Mouse (Mus musculus) 3T3-L1 (cell line): ENCODE measurements at regions not wholly inside any gene's neighbourhood (a gene's known extent, or its start where the extent isn't known, plus 50 kb on each side); places are given as distances from the start of the nearest gene placed in this dataset.

ENCODE experiments used
- DNase-seq: peaks from one replicate; pipeline ENCODE4 v3.0.0-alpha.2; 2015; ENCODE audit warnings: low read depth, low spot score

GRCm38 (mm10) chr13:83716711-83717171, 212.9 kb downstream of the Mef2c start:
- no peak for DNase-seq

- DNase-seq = no peak
These were observed 213.9 kb downstream of the Mef2c start for GRCm38 (mm10) chr13:83717686-83718210.

DNA sequence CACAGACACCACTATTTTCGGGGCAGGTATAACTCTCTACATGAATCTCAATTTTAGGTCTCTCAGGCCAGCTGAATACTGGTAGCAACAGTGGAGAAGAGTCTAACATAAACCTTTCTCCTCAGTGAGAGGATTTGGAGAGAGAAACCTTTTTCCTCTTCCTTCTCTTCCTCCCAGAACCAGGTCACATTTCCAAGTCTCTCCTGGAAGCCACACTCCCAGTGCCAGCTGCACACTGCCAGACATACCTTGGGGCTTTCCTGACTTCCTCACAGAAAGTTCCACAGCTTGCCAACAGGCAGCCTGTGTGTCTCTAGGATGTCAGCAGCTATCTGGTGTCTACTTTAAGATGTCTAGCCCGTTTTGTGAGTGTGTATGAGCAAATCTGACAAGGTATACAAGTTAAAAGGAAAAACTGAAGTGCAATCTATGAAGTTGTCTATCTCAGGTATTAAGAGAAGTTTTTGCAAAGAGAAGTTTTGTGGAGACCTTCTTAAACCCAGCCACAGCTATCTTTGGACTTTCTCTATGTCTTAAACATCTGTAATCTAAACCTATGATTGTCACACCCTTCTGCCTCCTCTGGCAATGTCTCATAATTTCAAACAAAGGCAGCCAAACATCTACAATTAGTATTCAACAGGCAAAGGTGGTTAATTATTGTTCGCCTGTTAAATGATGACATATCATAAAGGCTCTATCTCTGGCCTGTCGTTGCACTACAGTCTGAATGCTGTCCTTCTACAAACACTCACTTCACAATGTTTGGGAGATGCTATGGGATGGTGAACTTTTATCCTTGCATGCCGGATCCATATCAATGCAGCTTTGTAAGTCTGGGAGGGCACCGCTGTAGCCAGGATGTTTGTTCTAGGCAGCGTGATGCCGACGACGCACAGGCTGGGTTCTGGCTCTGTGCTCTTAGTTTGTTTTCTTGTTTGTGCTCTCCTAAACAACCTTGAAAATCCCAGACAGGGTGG, 214.9 kb downstream of the Mef2c start:
- DNase-seq = no peak

DNA sequence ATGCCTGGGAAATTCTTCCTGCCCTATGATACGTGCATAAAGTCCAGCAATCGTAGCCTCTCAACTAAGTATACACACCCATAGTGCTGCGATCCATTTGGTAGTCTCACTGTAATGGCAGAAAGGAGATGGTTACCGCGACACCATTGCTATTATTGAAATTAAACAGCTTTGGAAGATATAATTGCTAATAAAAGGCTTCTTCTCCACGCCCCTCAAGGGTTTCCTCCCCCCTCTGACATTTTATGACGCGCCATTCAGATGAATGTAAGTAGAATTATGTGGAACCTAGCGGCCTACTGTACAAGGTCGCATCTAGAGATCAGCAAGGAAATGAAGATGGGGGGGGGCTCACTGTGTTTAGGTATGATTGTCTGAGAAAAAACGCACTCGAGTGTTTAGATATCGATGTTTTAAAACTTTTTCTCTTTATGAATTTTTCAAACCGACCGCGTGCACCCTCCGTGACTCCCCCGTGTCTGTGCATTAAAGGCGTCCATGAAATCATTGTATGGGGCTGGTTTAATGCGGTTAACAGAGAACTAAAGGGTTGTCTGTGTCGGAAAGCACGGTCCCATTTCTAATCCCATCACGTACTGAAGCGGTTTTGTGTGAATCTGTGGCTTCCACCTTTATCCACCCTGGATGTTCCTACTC, 215.9 kb downstream of the Mef2c start:
- DNase-seq = no peak

DNA sequence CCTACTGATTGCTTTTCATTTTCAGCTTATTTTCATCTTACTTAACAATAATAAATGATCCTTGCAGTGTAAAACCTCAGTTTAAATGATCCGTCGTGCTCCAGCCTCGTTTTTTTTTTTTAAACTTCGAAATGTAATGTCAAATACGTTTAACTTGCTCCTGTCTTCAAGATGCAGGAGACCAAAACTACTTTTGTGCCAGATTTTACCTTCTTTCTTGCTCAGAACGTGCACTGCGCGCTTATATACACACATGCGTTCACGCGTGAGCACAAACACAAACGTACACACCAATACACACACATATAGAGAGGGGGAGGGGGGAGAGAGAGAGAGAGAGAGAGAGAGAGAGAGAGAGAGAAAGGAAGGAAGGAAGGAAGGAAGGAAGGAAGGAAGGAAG, 216.5 kb downstream of the Mef2c start:
- no peak for DNase-seq

- DNase-seq = no peak
These were observed 217.1 kb downstream of the Mef2c start for GRCm38 (mm10) chr13:83720883-83721371.

DNA sequence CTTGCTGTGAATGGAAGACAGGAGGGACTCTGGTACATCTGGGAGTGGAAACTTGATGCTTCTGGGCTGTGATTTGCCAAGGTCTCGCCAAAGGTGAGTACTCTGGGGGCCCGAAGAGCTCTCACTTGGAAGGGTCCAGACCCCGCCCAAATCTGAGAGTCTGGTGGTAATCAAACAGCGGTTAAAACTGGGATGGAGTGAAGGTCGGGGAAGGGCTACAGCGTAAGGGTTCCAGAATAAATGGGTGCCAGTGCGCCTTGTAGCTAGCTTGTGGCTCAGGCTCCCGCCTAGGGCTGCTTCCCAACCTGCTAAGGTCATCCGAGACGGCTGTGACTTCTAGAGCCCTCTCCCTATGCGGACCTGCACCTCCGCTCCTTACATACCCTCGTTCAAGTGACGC, 217.7 kb downstream of the Mef2c start:
- no peak for DNase-seq

- DNase-seq = no peak
These were observed 218.4 kb downstream of the Mef2c start for GRCm38 (mm10) chr13:83722241-83722640.

GRCm38 (mm10) chr13:83722791-83723190, 219.0 kb downstream of the Mef2c start:
- DNase-seq = no peak

DNA sequence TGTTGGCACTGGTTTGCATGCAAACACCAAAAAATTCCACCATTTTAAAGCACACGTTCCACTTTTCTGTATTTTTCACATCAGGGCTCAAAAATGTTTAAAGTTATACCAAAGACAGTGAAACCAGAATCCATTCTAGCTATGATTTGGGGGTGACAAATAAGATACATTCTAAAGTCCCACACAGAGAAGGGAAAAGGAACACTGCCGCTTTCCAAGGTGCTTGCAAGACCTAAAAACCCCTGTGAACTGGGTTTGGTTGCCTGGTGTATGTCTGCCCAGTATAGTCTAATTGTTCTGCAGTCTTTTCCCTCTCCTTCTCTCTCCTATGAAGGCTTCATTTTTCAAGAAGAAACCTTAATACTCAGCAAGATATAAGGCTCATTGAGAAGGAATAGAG, 219.6 kb downstream of the Mef2c start:
- no peak for DNase-seq

- DNase-seq = no peak
These were observed 220.4 kb downstream of the Mef2c start for GRCm38 (mm10) chr13:83724196-83724595.

DNA sequence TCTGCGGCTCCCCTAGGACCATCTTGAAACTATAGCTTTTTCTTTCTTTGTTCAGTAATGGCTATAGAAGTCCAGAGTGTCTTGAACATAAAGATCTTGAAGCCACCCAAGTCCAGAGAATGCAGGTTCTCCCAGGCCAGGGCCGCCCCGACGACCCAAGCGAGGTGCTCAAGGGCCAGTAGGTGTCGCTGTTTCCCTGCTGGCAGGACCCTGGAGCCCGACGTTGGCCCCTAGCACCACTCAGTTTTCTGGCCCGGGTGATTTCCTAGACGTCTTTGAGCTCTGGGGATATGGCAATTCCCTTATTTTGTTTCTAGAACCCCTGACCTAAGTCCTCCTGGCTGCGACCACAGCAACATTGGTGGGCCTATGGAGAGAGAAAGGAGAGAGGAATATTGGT, 221.2 kb downstream of the Mef2c start:
- no peak for DNase-seq

DNA sequence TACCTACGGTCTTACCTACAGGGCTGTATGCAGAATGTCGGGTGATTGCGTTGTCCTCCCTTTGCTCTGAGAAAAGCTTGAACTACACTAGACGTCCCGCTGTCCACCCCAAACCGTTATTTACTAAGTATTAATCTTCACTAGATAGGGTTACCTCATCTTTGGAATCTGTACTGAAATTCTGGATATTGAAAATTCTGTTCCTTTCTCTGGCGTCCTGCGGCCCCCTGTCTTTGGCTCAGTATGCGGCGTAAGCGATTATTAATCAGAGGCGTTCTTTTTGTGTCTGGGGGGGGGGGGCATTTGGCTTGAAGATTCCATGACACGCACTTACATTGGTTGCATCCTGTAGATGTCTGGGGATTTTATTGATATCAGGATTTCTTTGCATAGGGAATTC, 222.0 kb downstream of the Mef2c start:
- no peak for DNase-seq

GRCm38 (mm10) chr13:83726346-83726975, 222.6 kb downstream of the Mef2c start:
- DNase-seq = no peak

- no peak for DNase-seq
These were observed 223.4 kb downstream of the Mef2c start for GRCm38 (mm10) chr13:83727051-83727765.

- DNase-seq = no peak
These were observed 224.0 kb downstream of the Mef2c start for GRCm38 (mm10) chr13:83727766-83728395.

DNA sequence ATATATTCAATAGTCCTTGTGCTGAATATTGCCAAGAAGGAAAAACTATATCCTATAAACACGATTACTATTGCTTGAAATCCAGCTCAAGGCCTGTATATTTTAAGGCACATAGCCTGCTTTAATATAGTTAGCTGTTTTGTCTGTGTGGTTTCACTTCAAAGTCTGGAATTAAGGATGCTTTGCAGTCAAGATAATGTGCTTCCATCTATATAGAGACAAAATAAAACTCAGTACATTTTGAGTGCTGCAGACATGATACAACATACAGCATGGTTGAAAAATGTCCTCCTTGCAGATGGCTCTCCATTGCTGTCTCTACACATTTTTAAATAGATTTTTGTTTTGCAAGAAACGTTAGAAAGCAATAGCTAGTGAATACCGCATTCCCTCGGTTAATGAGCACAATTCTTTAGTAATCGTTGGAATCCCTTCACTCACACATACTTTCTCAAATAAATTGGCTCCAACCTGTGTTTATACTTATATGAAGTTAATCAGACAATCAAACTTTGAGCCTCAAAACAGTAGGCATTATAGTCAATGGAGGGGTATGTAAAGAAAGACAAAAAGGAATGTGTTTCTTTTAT, 224.7 kb downstream of the Mef2c start:
- DNase-seq = no peak

DNA sequence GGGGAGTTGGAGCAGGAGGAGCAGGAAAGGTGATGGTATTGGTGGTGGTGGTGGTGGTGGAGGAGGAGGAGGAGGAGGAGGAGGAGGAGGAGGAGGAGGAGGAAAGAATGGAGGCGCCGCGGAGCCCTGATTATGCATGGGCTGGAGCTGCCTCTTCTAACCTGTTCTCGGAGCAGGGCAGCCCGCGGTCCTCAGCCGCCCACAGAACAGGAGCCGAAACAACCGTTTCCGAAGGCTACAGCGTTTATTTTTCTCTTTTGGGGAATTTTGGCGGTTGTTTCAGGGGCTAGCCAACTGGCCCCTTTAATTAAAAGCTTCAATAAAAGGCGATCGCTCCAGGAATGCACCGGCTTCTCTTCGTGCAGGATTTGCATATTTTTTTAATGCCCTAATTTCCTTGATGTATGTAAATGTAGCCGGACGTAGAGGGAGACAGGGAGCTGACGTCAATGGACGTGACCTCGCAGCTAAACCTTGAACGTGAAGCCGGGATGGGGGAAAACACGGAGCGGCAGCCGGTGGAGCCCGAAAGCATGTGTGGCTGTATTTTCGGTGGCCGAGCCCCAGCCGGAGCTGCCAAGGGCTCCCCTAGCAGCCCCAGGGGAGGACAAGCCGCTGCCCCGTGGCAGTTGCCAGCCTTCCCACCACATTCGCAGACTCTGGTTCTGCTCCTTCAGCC, 225.6 kb downstream of the Mef2c start:
- no peak for DNase-seq

DNA sequence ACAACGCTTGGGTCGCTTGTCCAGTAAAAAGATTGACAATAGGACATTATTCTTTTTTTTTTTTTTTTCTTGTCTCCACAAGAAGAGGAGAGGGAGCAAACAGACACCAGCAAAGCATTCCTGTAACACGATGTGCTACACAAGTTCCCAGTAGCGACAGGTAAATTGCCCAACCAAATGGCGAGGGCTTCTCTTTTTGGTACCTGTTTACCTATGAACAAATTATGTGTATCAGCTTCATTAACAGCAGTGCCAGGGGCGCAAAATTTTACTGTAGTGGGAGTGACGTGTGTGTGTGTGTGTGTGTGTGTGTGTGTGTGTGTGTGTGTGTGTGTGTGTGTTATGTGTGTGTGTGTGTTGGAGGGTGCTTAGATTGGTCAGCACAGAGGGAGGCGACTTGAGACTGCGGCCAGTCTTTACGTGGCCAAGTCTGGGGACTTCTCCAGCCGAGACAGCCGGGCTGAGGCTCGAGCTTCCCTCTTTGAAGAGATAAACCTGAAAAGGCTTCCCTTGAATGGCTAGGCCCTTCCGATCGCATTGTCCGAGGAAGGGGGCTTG, 226.4 kb downstream of the Mef2c start:
- no peak for DNase-seq
